Mouse (Mus musculus) liver, adult 2 months (tissue): ENCODE measurements at regions not wholly inside any gene's neighbourhood (a gene's known extent, or its start where the extent isn't known, plus 50 kb on each side); places are given as distances from the start of the nearest gene placed in this dataset.

Experiments
- DNase-seq: peaks from one replicate; pipeline ENCODE4 v3.0.0-alpha.2; 2011; ENCODE audit warnings: low read depth, low spot score; ENCODE audit errors: extremely low read depth
- H3K27ac ChIP-seq: fragments of 200-500 bp; replicated peaks from 2 replicates; pipeline ENCODE4 v1.5.1; 2012; ENCODE audit warnings: low read depth, mild to moderate bottlenecking, control low read depth, inconsistent platforms, low read length; ENCODE audit not compliant: insufficient read depth
- H3K27me3 ChIP-seq: fragments of 200-500 bp; 2 replicates; pipeline ENCODE4 v1.6.1; 2012; ENCODE audit warnings: mild to moderate bottlenecking, moderate library complexity, low read length, inconsistent platforms; ENCODE audit not compliant: control insufficient read depth, insufficient read depth
- H3K36me3 ChIP-seq: fragments of 200-500 bp; 2 replicates; pipeline ENCODE4 v1.6.1; 2012; ENCODE audit warnings: low read length, inconsistent platforms; ENCODE audit not compliant: control insufficient read depth, insufficient read depth
- H3K4me1 ChIP-seq: fragments of 200-500 bp; 2 replicates; pipeline ENCODE4 v1.6.1; 2011; ENCODE audit warnings: low read length; ENCODE audit not compliant: control insufficient read depth, insufficient read depth
- H3K4me3 ChIP-seq: fragments of 200-500 bp; 2 replicates; pipeline ENCODE4 v1.5.1; 2011; ENCODE audit warnings: low read depth, mild to moderate bottlenecking, control low read depth, low read length, moderate library complexity; ENCODE audit not compliant: insufficient read depth
- H3K79me2 ChIP-seq: fragments of 200-500 bp; 2 replicates; pipeline ENCODE4 v1.6.1; 2012; ENCODE audit warnings: inconsistent platforms, mild to moderate bottlenecking, low read length, moderate library complexity; ENCODE audit not compliant: control insufficient read depth, insufficient read depth
- H3K9ac ChIP-seq: fragments of 200-500 bp; 2 replicates; pipeline ENCODE4 v1.6.1; 2012; ENCODE audit warnings: low read depth, mild to moderate bottlenecking, control low read depth, inconsistent platforms, low read length
- CTCF ChIP-seq: fragments of 200-500 bp; IDR thresholded peaks from 2 replicates; pipeline ENCODE4 v1.5.1; 2011; ENCODE audit warnings: low read depth, low read length, control low read depth
- POLR2A ChIP-seq: fragments of 200-500 bp; IDR thresholded peaks from 2 replicates; pipeline ENCODE4 v1.6.1; 2011; ENCODE audit warnings: low read length, control low read depth; ENCODE audit not compliant: insufficient read depth; ENCODE audit errors: extremely low read depth
- WGBS: fragments of 180-500 bp; shearing (Covaris S2); methylation state at CpG from one replicate; pipeline ENCODE4 v1.1.7; 2018; 5-methylcytosine and 5-hydroxymethylcytosine counted together

GRCm38 (mm10) chr13:72288381-72289092 lies 325.0 kb upstream of the Irx1 start:
- H3K36me3 ChIP-seq = no peaks in the 10 kb centered on the region
- WGBS = 71% methylated on average over 13 of the region's 13 CpGs
- H3K27ac ChIP-seq = no peak overlapping the region
- H3K4me3 ChIP-seq = no peak overlapping the region
- no peak for TF ChIP-seq POLR2A
- no peak for TF ChIP-seq CTCF
- no peaks in the 10 kb centered on the region for H3K79me2 ChIP-seq
- no peaks in the 10 kb centered on the region for H3K4me1 ChIP-seq
- H3K27me3 ChIP-seq = no peaks in the 10 kb centered on the region
- no peak overlapping the region for H3K9ac ChIP-seq
- no peak for DNase-seq

- no peak overlapping the region for H3K9ac ChIP-seq
- no peaks in the 10 kb centered on the region for H3K27me3 ChIP-seq
- no peaks in the 10 kb centered on the region for H3K79me2 ChIP-seq
- H3K36me3 ChIP-seq = no peaks in the 10 kb centered on the region
- DNase-seq = no peak
- TF ChIP-seq POLR2A (no peak), CTCF (no peak)
- H3K4me1 ChIP-seq = no peaks in the 10 kb centered on the region
- 44% methylated on average over 10 of the region's 10 CpGs for WGBS
- no peak overlapping the region for H3K27ac ChIP-seq
- H3K4me3 ChIP-seq = no peak overlapping the region
Observed at GRCm38 (mm10) chr13:72289093-72289501, 325.6 kb upstream of the Irx1 start.

GRCm38 (mm10) chr13:72292361-72292760 lies 328.8 kb upstream of the Irx1 start:
- Histone ChIP-seq H3K36me3 (no peaks in the 10 kb centered on the region), H3K9ac (no peak overlapping the region), H3K27me3 (no peaks in the 10 kb centered on the region), H3K79me2 (no peaks in the 10 kb centered on the region), H3K27ac (no peak overlapping the region), H3K4me1 (no peaks in the 10 kb centered on the region), H3K4me3 (no peak overlapping the region)
- no peak for TF ChIP-seq POLR2A
- peak; percentile 35; the same call in 1 of the 2 replicates for TF ChIP-seq CTCF
- 20% methylated on average over 14 of the region's 14 CpGs for WGBS
- peak; percentile 15 for DNase-seq

- Histone ChIP-seq H3K36me3 (no peaks in the 10 kb centered on the region), H3K4me1 (no peaks in the 10 kb centered on the region), H3K27ac (no peak overlapping the region), H3K27me3 (no peaks in the 10 kb centered on the region), H3K79me2 (no peaks in the 10 kb centered on the region), H3K4me3 (no peak overlapping the region), H3K9ac (no peak overlapping the region)
- DNase-seq = peak; percentile 46
- WGBS = 17% methylated on average over 10 of the region's 10 CpGs
- TF ChIP-seq POLR2A (no peak), CTCF (no peak)
Observed at GRCm38 (mm10) chr13:72293059-72293694, 329.7 kb upstream of the Irx1 start.

- Histone ChIP-seq H3K9ac (no peak overlapping the region), H3K4me3 (no peak overlapping the region), H3K79me2 (no peaks in the 10 kb centered on the region), H3K4me1 (no peaks in the 10 kb centered on the region), H3K27me3 (no peaks in the 10 kb centered on the region), H3K36me3 (no peaks in the 10 kb centered on the region), H3K27ac (no peak overlapping the region)
- WGBS = 78% methylated on average over 13 of the region's 13 CpGs
- no peak for DNase-seq
- TF ChIP-seq CTCF = no peak
- TF ChIP-seq POLR2A = no peak
Observed at GRCm38 (mm10) chr13:72298264-72298870, 330.3 kb upstream of the Irx2 start.

DNA sequence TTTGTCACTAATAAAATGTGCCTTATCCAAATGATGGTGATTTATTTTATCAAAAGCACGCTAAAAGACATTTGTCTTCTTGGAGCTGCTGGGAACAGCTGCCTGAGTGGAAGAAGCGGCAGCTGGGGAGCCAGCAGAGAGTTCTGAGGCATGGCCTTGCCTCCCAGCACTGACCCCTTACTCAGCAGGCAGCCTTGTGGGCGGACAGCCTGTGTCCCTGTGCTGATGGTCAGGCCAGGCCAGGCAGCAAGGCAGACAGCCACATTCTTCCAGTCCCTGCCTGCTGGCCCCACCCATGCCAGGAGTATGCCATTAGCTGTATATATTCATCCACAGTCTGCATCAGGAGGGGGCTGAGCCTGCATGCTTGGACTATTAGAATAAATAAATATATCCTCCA lies 329.0 kb upstream of the Irx2 start:
- DNase-seq = no peak
- 77% methylated on average over 3 of the region's 3 CpGs for WGBS
- no peaks in the 10 kb centered on the region for H3K27me3 ChIP-seq

More for the DNA sequence above, 329.0 kb upstream of the Irx2 start:
- Histone ChIP-seq H3K4me1 (no peaks in the 10 kb centered on the region), H3K27ac (no peak overlapping the region), H3K79me2 (no peaks in the 10 kb centered on the region), H3K4me3 (no peak overlapping the region), H3K36me3 (no peaks in the 10 kb centered on the region), H3K9ac (no peak overlapping the region)
- no peak for TF ChIP-seq POLR2A
- no peak for TF ChIP-seq CTCF
